Mouse (Mus musculus) spleen, adult 12 weeks (tissue): ENCODE results near the gene Mgat2.

ENCODE experiments used
- DNase-seq: peaks from one replicate; pipeline ENCODE4 v3.0.0; 2022; ENCODE audit warnings: low spot score

Mgat2 gene

GRCm38 (mm10) chr12:69213186-69213777 lies 29.3 kb downstream of the Mgat2 start:
- no peak for DNase-seq

GRCm38 (mm10) chr12:69214393-69214792 lies 30.4 kb downstream of the Mgat2 start:
- no peak for DNase-seq

GRCm38 (mm10) chr12:69215000-69215785 lies 31.2 kb downstream of the Mgat2 start:
- DNase-seq = no peak

- no peak for DNase-seq
Observed at GRCm38 (mm10) chr12:69216587-69216986, 32.6 kb downstream of the Mgat2 start.

GRCm38 (mm10) chr12:69220613-69221277 lies 36.8 kb downstream of the Mgat2 start:
- no peak for DNase-seq

- peak; percentile 84 for DNase-seq
Observed at GRCm38 (mm10) chr12:69227776-69228466, 44.0 kb downstream of the Mgat2 start, which contains the start of gene Pole2. Gene Pole2, minus strand, starts transcription at chr12:69228195.

GRCm38 (mm10) chr12:69229251-69229650 lies 45.3 kb downstream of the Mgat2 start:
- DNase-seq = peak; percentile 29

- DNase-seq = no peak
Observed at GRCm38 (mm10) chr12:69235782-69236181, 51.8 kb downstream of the Mgat2 start.
